Mouse (Mus musculus): ENCODE measurements around the gene AI481877. TPM values are rescaled to one million over a fixed set of nuclear protein-coding genes. Genes with fewer than 3 reads are reported as not detected.

Gene AI481877
- total RNA-seq, 1 experiment from 2014 or later, result not detected

Other genes with a start within 250 kb of the AI481877 start
- 101 and 104 TPM in 2 replicates for gene Ecpas, start 226.2 kb downstream of the AI481877 start, total RNA-seq (2017)
- gene Zkscan16, start 195.4 kb downstream of the AI481877 start, total RNA-seq (2017), result not detected in 2 replicates
- 9.4 and 11.6 TPM in 2 replicates for gene Ptgr1, start 151.9 kb downstream of the AI481877 start, total RNA-seq (2017)
- 12.0 and 17.1 TPM in 2 replicates for gene Dnajc25, start 143.9 kb downstream of the AI481877 start, total RNA-seq (2017)
- gene Gm20503, start 135.8 kb downstream of the AI481877 start, total RNA-seq (2017), result not detected in 2 replicates
- gene Gng10, start 103.9 kb downstream of the AI481877 start, total RNA-seq (2017), result 89.5 and 114 TPM in 2 replicates
- gene Ugcg, start 50.3 kb upstream of the AI481877 start, total RNA-seq (2017), result 107 and 108 TPM in 2 replicates